Mouse (Mus musculus) hindbrain, embryonic 11.5 days (tissue): ENCODE measurements around the gene Olfr175-ps1. TPM values are rescaled to one million over a fixed set of nuclear protein-coding genes. Genes with fewer than 3 reads are reported as not detected.

ENCODE experiments used
- ATAC-seq: fragments of 200-750 bp; cut with Nextera tagmentation; 2 replicates; pipeline ENCODE4 v1.8.0; 2017; ENCODE audit warnings: mild to moderate bottlenecking, moderate TSS enrichment, moderate library complexity; ENCODE audit not compliant: low FRiP score
- DNase-seq: peaks from one replicate; pipeline ENCODE4 v3.0.0-alpha.2; 2015; ENCODE audit warnings: low spot score
- H3K27ac ChIP-seq: fragments of 300-500 bp; sonication (generic); 2 replicates; pipeline ENCODE4 v1.5.1; 2014; ENCODE audit warnings: mild to moderate bottlenecking, low read depth, low read length
- H3K27me3 ChIP-seq: fragments of 300-500 bp; sonication (generic); 2 replicates; pipeline ENCODE4 v1.6.1; 2014; ENCODE audit warnings: mild to moderate bottlenecking, low read length, moderate library complexity, mixed read lengths; ENCODE audit not compliant: control insufficient read depth, insufficient read depth
- H3K36me3 ChIP-seq: fragments of 300-500 bp; sonication (generic); 2 replicates; pipeline ENCODE4 v1.6.1; 2014; ENCODE audit warnings: mild to moderate bottlenecking, low read length, moderate library complexity, mixed read lengths; ENCODE audit not compliant: control insufficient read depth, insufficient read depth
- H3K4me1 ChIP-seq: fragments of 300-500 bp; sonication (generic); replicated peaks from 2 replicates; pipeline ENCODE4 v1.6.1; 2014; ENCODE audit warnings: low read length, mixed read lengths; ENCODE audit not compliant: control insufficient read depth, insufficient read depth
- H3K4me2 ChIP-seq: fragments of 300-500 bp; sonication (generic); replicated peaks from 2 replicates; pipeline ENCODE4 v1.6.1; 2014; ENCODE audit warnings: mild to moderate bottlenecking, low read depth, low read length
- H3K4me3 ChIP-seq: fragments of 300-500 bp; sonication (generic); 2 replicates; pipeline ENCODE4 v1.5.1; 2014; ENCODE audit warnings: low read depth, low read length
- H3K9ac ChIP-seq: fragments of 300-500 bp; sonication (generic); 2 replicates; pipeline ENCODE4 v1.6.1; 2014; ENCODE audit warnings: low read depth, low read length
- H3K9me3 ChIP-seq: fragments of 300-500 bp; sonication (generic); 2 replicates; pipeline ENCODE4 v1.6.1; 2016; ENCODE audit warnings: low read length; ENCODE audit not compliant: control insufficient read depth
- WGBS: fragments of 180-500 bp; shearing (Covaris S2); extraction: QIAGEN DNeasy Blood & Tissue Kit; methylation state at CpG from one replicate; pipeline ENCODE4 v1.1.7; 2014; 5-methylcytosine and 5-hydroxymethylcytosine counted together
- polyA plus RNA-seq: library from polyadenylated mRNA; unstranded; fragments of >200 nt; fragmentation: Nextera tagmentation; extraction: Ambion mirVana; gene quantifications from 2 replicates; pipeline ENCODE4 v1.2.1, GENCODE M21; 2014

Gene Olfr175-ps1
- not detected in 2 replicates for polyA plus RNA-seq

- WGBS: 95% methylated on average over 1 of the region's 1 CpGs
- H3K27ac ChIP-seq: no peak within 1 kb of the TSS
- no peak for ATAC-seq
These were observed at the start of gene Olfr175-ps1 for GRCm38 (mm10) chr16:58826732-58827319. TSS of gene Olfr175-ps1 (minus strand) at chr16:58826782.

GRCm38 (mm10) chr16:58874668-58875067, 48.1 kb upstream of the Olfr175-ps1 start, which contains the start of gene Olfr177:
TSS of gene Olfr177 (minus strand) at chr16:58874768.
- no peak for ATAC-seq
- Histone ChIP-seq H3K27ac (no peak within 1 kb of the TSS), H3K36me3 (no peaks in the 10 kb centered on the region), H3K4me1 (no peaks in the 10 kb centered on the region), H3K9me3 (no peaks in the 10 kb centered on the region), H3K9ac (no peak within 1 kb of the TSS), H3K4me3 (no peak within 1 kb of the TSS), H3K27me3 (no peaks in the 10 kb centered on the region), H3K4me2 (no peak within 1 kb of the TSS)
- 58% methylated on average over 1 of the region's 1 CpGs for WGBS
- no peak for DNase-seq

More at GRCm38 (mm10) chr16:58826732-58827319, at the start of gene Olfr175-ps1:
- H3K9ac ChIP-seq: no peak within 1 kb of the TSS
- H3K27me3 ChIP-seq: no peaks in the 10 kb centered on the region
- H3K4me1 ChIP-seq: no peaks in the 10 kb centered on the region
- H3K36me3 ChIP-seq: no peaks in the 10 kb centered on the region
- DNase-seq: no peak
- H3K9me3 ChIP-seq: no peaks in the 10 kb centered on the region
- no peak within 1 kb of the TSS for H3K4me2 ChIP-seq
- no peak within 1 kb of the TSS for H3K4me3 ChIP-seq

- ATAC-seq: no peak
- WGBS: 86% methylated on average over 1 of the region's 1 CpGs
- H3K27ac ChIP-seq: no peak overlapping the region
These were observed 34.9 kb upstream of the Olfr175-ps1 start for GRCm38 (mm10) chr16:58861479-58861878.

DNA sequence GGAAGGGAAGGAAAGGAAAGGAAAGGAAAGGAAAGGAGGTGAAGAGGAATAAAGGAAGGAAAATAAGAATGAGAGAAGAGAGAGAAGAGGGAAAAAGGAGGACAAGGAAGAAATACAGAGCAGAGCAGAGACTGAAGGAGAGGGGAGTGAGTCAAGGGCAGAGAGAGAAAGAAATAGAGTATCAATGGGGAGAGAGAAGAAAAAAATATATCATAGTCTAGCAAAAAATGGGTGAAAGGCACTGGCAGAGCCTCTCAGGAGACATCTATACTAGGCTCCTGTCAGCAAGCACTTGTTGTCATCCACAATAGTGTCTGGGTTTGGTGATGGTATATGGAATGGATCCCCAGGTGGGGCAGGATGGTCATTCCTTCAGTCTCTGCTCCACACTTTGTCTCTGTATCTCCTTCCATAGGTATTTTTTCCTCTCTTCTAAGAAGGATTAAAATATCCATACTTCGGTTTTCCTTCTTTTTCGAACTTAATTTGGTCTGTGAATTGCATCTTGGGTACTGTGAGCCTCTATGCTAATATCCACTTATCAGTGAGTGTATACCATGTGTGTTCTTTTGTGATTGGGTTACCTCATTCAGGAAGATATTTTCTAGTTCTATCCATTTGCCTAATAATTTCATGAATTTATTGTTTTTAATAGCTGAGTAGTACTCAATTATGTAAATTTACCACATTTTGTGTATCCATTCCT, 33.6 kb upstream of the Olfr175-ps1 start:
- Histone ChIP-seq H3K4me2 (no peak overlapping the region), H3K9me3 (no peaks in the 10 kb centered on the region), H3K4me3 (no peak overlapping the region), H3K36me3 (no peaks in the 10 kb centered on the region), H3K9ac (no peak overlapping the region), H3K27me3 (no peaks in the 10 kb centered on the region), H3K4me1 (no peaks in the 10 kb centered on the region), H3K27ac (no peak overlapping the region)
- DNase-seq: no peak
- no peak for ATAC-seq
- WGBS: 85% methylated on average over 2 of the region's 2 CpGs

More at GRCm38 (mm10) chr16:58861479-58861878, 34.9 kb upstream of the Olfr175-ps1 start:
- Histone ChIP-seq H3K9me3 (no peaks in the 10 kb centered on the region), H3K4me1 (no peaks in the 10 kb centered on the region), H3K4me2 (no peak overlapping the region), H3K9ac (no peak overlapping the region), H3K36me3 (no peaks in the 10 kb centered on the region), H3K27me3 (no peaks in the 10 kb centered on the region), H3K4me3 (no peak overlapping the region)
- DNase-seq: no peak

GRCm38 (mm10) chr16:58800168-58800567, 26.4 kb downstream of the Olfr175-ps1 start, which contains the start of gene Olfr173:
TSS of gene Olfr173 (minus strand) at chr16:58800268.
- H3K4me2 ChIP-seq: no peak within 1 kb of the TSS
- H3K27ac ChIP-seq: no peak within 1 kb of the TSS
- ATAC-seq (no peak), DNase-seq (no peak)
- H3K27me3 ChIP-seq: no peaks in the 10 kb centered on the region
- no peak within 1 kb of the TSS for H3K9ac ChIP-seq
- no peaks in the 10 kb centered on the region for H3K4me1 ChIP-seq
- H3K4me3 ChIP-seq: no peak within 1 kb of the TSS
- no peaks in the 10 kb centered on the region for H3K36me3 ChIP-seq
- WGBS: 80% methylated on average over 2 of the region's 2 CpGs
- no peaks in the 10 kb centered on the region for H3K9me3 ChIP-seq

Other genes with a start within 250 kb of the Olfr175-ps1 start
- gene Gm813, start 209.8 kb downstream of the Olfr175-ps1 start, polyA plus RNA-seq: not detected in 2 replicates
- gene E330017A01Rik, start 188.0 kb downstream of the Olfr175-ps1 start, polyA plus RNA-seq: not detected in 2 replicates
- gene Cpox, start 156.5 kb downstream of the Olfr175-ps1 start, polyA plus RNA-seq: 21.0 and 23.4 TPM in 2 replicates
- gene Gpr15, start 107.7 kb downstream of the Olfr175-ps1 start, polyA plus RNA-seq: not detected in 2 replicates
- gene Cldnd1, start 98.9 kb downstream of the Olfr175-ps1 start, polyA plus RNA-seq: 137 and 140 TPM in 2 replicates
- not detected in 2 replicates for gene Olfr172, start 63.6 kb downstream of the Olfr175-ps1 start, polyA plus RNA-seq
- gene Olfr173, start 26.5 kb downstream of the Olfr175-ps1 start, polyA plus RNA-seq: not detected in 2 replicates
- gene Olfr177, start 48.0 kb upstream of the Olfr175-ps1 start, polyA plus RNA-seq: not detected in 2 replicates
- gene Olfr178, start 65.3 kb upstream of the Olfr175-ps1 start, polyA plus RNA-seq: not detected in 2 replicates
- gene Olfr181, start 102.0 kb upstream of the Olfr175-ps1 start, polyA plus RNA-seq: not detected in 2 replicates
- not detected in 2 replicates for gene Olfr180, start 102.6 kb upstream of the Olfr175-ps1 start, polyA plus RNA-seq
- not detected in 2 replicates for gene Olfr183, start 168.6 kb upstream of the Olfr175-ps1 start, polyA plus RNA-seq
- gene Olfr186, start 203.5 kb upstream of the Olfr175-ps1 start, polyA plus RNA-seq: not detected in 2 replicates
- gene Olfr187, start 213.0 kb upstream of the Olfr175-ps1 start, polyA plus RNA-seq: not detected in 2 replicates